In the genomic region with DNA sequence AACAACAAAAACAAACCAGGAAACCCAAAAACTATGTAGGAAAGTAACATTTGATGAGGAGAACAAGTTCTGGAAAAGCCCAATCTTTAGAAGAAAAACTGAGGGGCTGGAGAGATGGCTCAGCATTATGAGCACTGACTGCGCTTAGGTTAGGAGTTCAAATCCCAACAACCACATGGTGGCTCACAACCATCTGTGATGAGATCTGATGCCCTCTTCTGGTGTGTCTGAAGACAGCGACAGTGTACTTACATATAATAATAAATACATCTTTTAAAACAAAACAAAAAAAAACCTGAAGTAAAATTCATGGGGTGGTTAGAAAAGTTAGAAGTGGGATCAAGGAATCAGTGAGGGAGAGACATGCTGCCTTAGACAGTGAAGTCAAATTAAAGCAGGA, we compare ENCODE assay signal across 9 mouse cellular contexts. TPM values are rescaled to one million over a fixed set of nuclear protein-coding genes. Genes with fewer than 3 reads are reported as not detected.
A peak's percentile ranks its signal among the peaks of the same experiment; 100 is the strongest.
DNase-seq lines count a peak whose midpoint lies in the region; ATAC-seq lines count a peak whose summit lies in the region.
"Had no signal": no experiment of that assay in that cellular context is flagged by ENCODE, and none has a peak within 500 bp of the region (broad histone marks: within the 10 kb centered on the region; RNA-seq: fewer than 3 reads in every experiment).

No protein-coding gene starts in this region.

- DNase-seq in lung, postnatal 14 days: no peak
- no peak for DNase-seq in forebrain, embryonic 11.5 days (ENCODE audit: low spot score)
- DNase-seq in splenic B cell, adult 2 months (ENCODE audit: low read depth, low spot score): peak; percentile 5
- no peak for DNase-seq in spleen, adult 18-20 months
- no peak for DNase-seq in frontal cortex, postnatal 25 days (ENCODE audit: low spot score in 2 of 2)
- DNase-seq in embryo, embryonic 10.5 days (ENCODE audit: low spot score): no peak

- no peaks in the 10 kb centered on the region for H3K9me3 ChIP-seq in lung, embryonic 15.5 days
- H3K9me3 ChIP-seq in forebrain, embryonic 11.5 days (ENCODE audit: control insufficient read depth, low read length): no peaks in the 10 kb centered on the region
- no peaks in the 10 kb centered on the region for H3K9me3 ChIP-seq in limb, embryonic 12.5 days

- peaks cover 17% of the 10 kb centered on the region for H3K4me1 ChIP-seq in lung, embryonic 15.5 days
- H3K4me1 ChIP-seq in forebrain, embryonic 11.5 days (replicated peaks; ENCODE audit: control insufficient read depth, insufficient read depth, low read length): no peaks in the 10 kb centered on the region
- H3K4me1 ChIP-seq in limb, embryonic 12.5 days (replicated peaks): peaks cover 10% of the 10 kb centered on the region

- H3K27ac ChIP-seq in lung, embryonic 15.5 days: peak overlapping the region; percentile 94
- H3K27ac ChIP-seq in forebrain, embryonic 11.5 days (ENCODE audit: low read depth, low read length): no peak overlapping the region
- H3K27ac ChIP-seq in limb, embryonic 12.5 days: peak overlapping the region; percentile 85; the same call in 1 of the 2 replicates

- peak overlapping the region; percentile 47; the same call in 1 of the 2 replicates for H3K9ac ChIP-seq in lung, embryonic 15.5 days
- H3K9ac ChIP-seq in forebrain, embryonic 11.5 days (ENCODE audit: low read length): no peak overlapping the region; the same call in 1 of the 2 replicates
- H3K9ac ChIP-seq in limb, embryonic 12.5 days (replicated peaks): 0 out of 2 replicates have a peak overlapping the region, but pooled peaks have one; percentile 95

- ATAC-seq in lung, embryonic 15.5 days (ENCODE audit: borderline replicate concordance, extremely low read depth, low FRiP score, low TSS enrichment): no peak
- ATAC-seq in forebrain, embryonic 11.5 days (replicated peaks; ENCODE audit: low FRiP score): no peak
- ATAC-seq in limb, embryonic 12.5 days (ENCODE audit: insufficient number of reproducible peaks, insufficient read depth, low FRiP score, low TSS enrichment, low read depth): no peak

- H3K4me2 ChIP-seq in lung, embryonic 15.5 days: peak overlapping the region; percentile 66
- H3K4me2 ChIP-seq in forebrain, embryonic 11.5 days (ENCODE audit: low read depth, low read length, severe bottlenecking): peak overlapping the region; percentile 94
- H3K4me2 ChIP-seq in limb, embryonic 12.5 days: peak overlapping the region; percentile 83

- WGBS in lung, embryonic 15.5 days: 71% methylated on average over 2 of the region's 2 CpGs
- 55% methylated on average over 2 of the region's 2 CpGs for WGBS in forebrain, embryonic 11.5 days
- WGBS in limb, embryonic 12.5 days: 71% methylated on average over 2 of the region's 2 CpGs

- H3K27me3 ChIP-seq in lung, embryonic 15.5 days: no peaks in the 10 kb centered on the region
- H3K27me3 ChIP-seq in forebrain, embryonic 11.5 days (ENCODE audit: control insufficient read depth, insufficient read depth, low read length): no peaks in the 10 kb centered on the region
- H3K27me3 ChIP-seq in limb, embryonic 12.5 days: no peaks in the 10 kb centered on the region
- no peaks in the 10 kb centered on the region for H3K27me3 ChIP-seq in splenic B cell, adult 2 months (ENCODE audit: control insufficient read depth, insufficient read depth, low read length, poor library complexity, severe bottlenecking)

- no peaks in the 10 kb centered on the region for H3K36me3 ChIP-seq in lung, embryonic 15.5 days
- H3K36me3 ChIP-seq in forebrain, embryonic 11.5 days (ENCODE audit: control insufficient read depth, insufficient read depth, low read length): no peaks in the 10 kb centered on the region
- peaks cover 5% of the 10 kb centered on the region; the same call in 1 of the 2 replicates for H3K36me3 ChIP-seq in limb, embryonic 12.5 days
- 0 out of 2 replicates have a peak, but pooled peaks cover 2% of the 10 kb centered on the region for H3K36me3 ChIP-seq in splenic B cell, adult 2 months (ENCODE audit: control insufficient read depth, insufficient read depth, low read length, poor library complexity, severe bottlenecking)

- H3K4me3 ChIP-seq in lung, embryonic 15.5 days: peak overlapping the region; percentile 92
- peak overlapping the region; percentile 94; the same call in 1 of the 2 replicates for H3K4me3 ChIP-seq in forebrain, embryonic 11.5 days (ENCODE audit: low read depth, low read length)
- peak overlapping the region; percentile 98 for H3K4me3 ChIP-seq in limb, embryonic 12.5 days (replicated peaks)

RNA-seq across cellular contexts. Expression of gene Atp5l, which starts 1.0 kb away (rescaled TPM):
- 636 and 712 TPM in 2 replicates for polyA plus RNA-seq in lung, embryonic 15.5 days (2015; fragmentation: Nextera tagmentation; extraction: Ambion mirVana)
- polyA plus RNA-seq in forebrain, embryonic 11.5 days (2014; fragmentation: Nextera tagmentation; extraction: Ambion mirVana): 496 and 546 TPM in 2 replicates
- polyA plus RNA-seq in limb, embryonic 12.5 days (2016; fragmentation: Nextera tagmentation; extraction: Ambion mirVana): 556 and 596 TPM in 2 replicates

RNA-seq across cellular contexts. Expression of gene Kmt2a, which starts 40.4 kb away (rescaled TPM):
- 11.2 and 15.5 TPM in 2 replicates for polyA plus RNA-seq in lung, embryonic 15.5 days (2015; fragmentation: Nextera tagmentation; extraction: Ambion mirVana)
- 18.2 and 23.2 TPM in 2 replicates for polyA plus RNA-seq in forebrain, embryonic 11.5 days (2014; fragmentation: Nextera tagmentation; extraction: Ambion mirVana)
- 18.2 and 19.9 TPM in 2 replicates for polyA plus RNA-seq in limb, embryonic 12.5 days (2016; fragmentation: Nextera tagmentation; extraction: Ambion mirVana)

RNA-seq across cellular contexts. Expression of gene Ube4a, which starts 43.9 kb away (rescaled TPM):
- polyA plus RNA-seq in lung, embryonic 15.5 days (2015; fragmentation: Nextera tagmentation; extraction: Ambion mirVana): 21.7 and 25.7 TPM in 2 replicates
- 32.0 and 32.6 TPM in 2 replicates for polyA plus RNA-seq in forebrain, embryonic 11.5 days (2014; fragmentation: Nextera tagmentation; extraction: Ambion mirVana)
- 26.4 and 27.8 TPM in 2 replicates for polyA plus RNA-seq in limb, embryonic 12.5 days (2016; fragmentation: Nextera tagmentation; extraction: Ambion mirVana)

RNA-seq across cellular contexts. Expression of gene Cd3g, which starts 58.7 kb away (rescaled TPM):
- 4.3 and 20.4 TPM in 2 replicates for polyA plus RNA-seq in lung, embryonic 15.5 days (2015; fragmentation: Nextera tagmentation; extraction: Ambion mirVana)
- polyA plus RNA-seq in forebrain, embryonic 11.5 days (2014; fragmentation: Nextera tagmentation; extraction: Ambion mirVana): not detected in 2 replicates
- polyA plus RNA-seq in limb, embryonic 12.5 days (2016; fragmentation: Nextera tagmentation; extraction: Ambion mirVana): 0.20 and 1.5 TPM in 2 replicates
- polyA plus RNA-seq: brain, embryonic 14.5 days had no signal
